Mouse (Mus musculus) limb, embryonic 14.5 days (tissue): ENCODE data around the gene Gm27021. TPM values are rescaled to one million over a fixed set of nuclear protein-coding genes. Genes with fewer than 3 reads are reported as not detected.
A peak's percentile ranks its signal among the peaks of the same experiment; 100 is the strongest.

Experiments
- ATAC-seq: fragments of 200-750 bp; cut with Nextera tagmentation; 2 replicates; pipeline ENCODE4 v1.8.0; 2017; ENCODE audit warnings: low read depth, moderate number of reproducible peaks, moderate TSS enrichment; ENCODE audit not compliant: low FRiP score
- DNase-seq: peaks from one replicate; pipeline ENCODE4 v3.0.0-alpha.2; 2015; ENCODE audit warnings: low spot score
- H3K27ac ChIP-seq: fragments of 300-500 bp; sonication (generic); replicated peaks from 2 replicates; pipeline ENCODE4 v1.5.1; 2014; ENCODE audit warnings: low read depth, mild to moderate bottlenecking, low read length, moderate library complexity, mixed read lengths
- H3K27me3 ChIP-seq: fragments of 300-500 bp; sonication (generic); 2 replicates; pipeline ENCODE4 v1.6.1; 2014; ENCODE audit warnings: low read length, mixed read lengths; ENCODE audit not compliant: control insufficient read depth, insufficient read depth
- H3K36me3 ChIP-seq: fragments of 300-500 bp; sonication (generic); 2 replicates; pipeline ENCODE4 v1.6.1; 2014; ENCODE audit warnings: mild to moderate bottlenecking, low read length, moderate library complexity, mixed read lengths; ENCODE audit not compliant: control insufficient read depth, insufficient read depth
- H3K4me1 ChIP-seq: fragments of 300-500 bp; sonication (generic); 2 replicates; pipeline ENCODE4 v1.6.1; 2014; ENCODE audit warnings: antibody characterized with exemption, low read length, mixed read lengths; ENCODE audit not compliant: control insufficient read depth, insufficient read depth
- H3K4me2 ChIP-seq: fragments of 300-500 bp; sonication (generic); replicated peaks from 2 replicates; pipeline ENCODE4 v1.6.1; 2014; ENCODE audit warnings: low read depth, mild to moderate bottlenecking, low read length, moderate library complexity; ENCODE audit not compliant: severe bottlenecking
- H3K4me3 ChIP-seq: fragments of 300-500 bp; sonication (generic); replicated peaks from 2 replicates; pipeline ENCODE4 v1.5.1; 2014; ENCODE audit warnings: low read length
- H3K9ac ChIP-seq: fragments of 300-500 bp; sonication (generic); 2 replicates; pipeline ENCODE4 v1.6.1; 2014; ENCODE audit warnings: mild to moderate bottlenecking, low read depth, low read length, moderate library complexity; ENCODE audit not compliant: severe bottlenecking
- H3K9me3 ChIP-seq: fragments of 300-500 bp; sonication (generic); 2 replicates; pipeline ENCODE4 v1.6.1; 2016; ENCODE audit warnings: low read length; ENCODE audit not compliant: control insufficient read depth
- POLR2A ChIP-seq: fragments of 200-500 bp; IDR thresholded peaks from 2 replicates; pipeline ENCODE4 v1.8.0; 2012; ENCODE audit warnings: inconsistent platforms, mild to moderate bottlenecking, moderate library complexity, borderline replicate concordance; ENCODE audit not compliant: insufficient read depth, insufficient read length; ENCODE audit errors: extremely low read depth
- WGBS: fragments of 180-500 bp; shearing (Covaris S2); extraction: QIAGEN DNeasy Blood & Tissue Kit; methylation state at CpG from one replicate; pipeline ENCODE4 v1.1.7; 2014; 5-methylcytosine and 5-hydroxymethylcytosine counted together
- polyA plus RNA-seq, 2 experiments: library from polyadenylated mRNA; depleted of rRNA in 1 of 2; stranded (reverse) in 1 of 2; unstranded in 1 of 2; fragments of >200 nt; fragmentation: Nextera tagmentation in 1 of 2; extraction: Ambion mirVana in 1 of 2; gene quantifications; 2 replicates each; pipeline versions ENCODE4 v1.2.1 to v1.2.3; 2012 to 2014

Gm27021 gene
- polyA plus RNA-seq, 2 experiments, result 2.2 to 3.4 TPM

GRCm38 (mm10) chr8:120620441-120620840 is 47.4 kb downstream of the Gm27021 start:
- Histone ChIP-seq H3K9ac (no peak overlapping the region), H3K9me3 (no peaks in the 10 kb centered on the region), H3K36me3 (no peaks in the 10 kb centered on the region), H3K4me1 (no peaks in the 10 kb centered on the region), H3K4me2 (no peak overlapping the region), H3K4me3 (no peak overlapping the region), H3K27me3 (no peaks in the 10 kb centered on the region), H3K27ac (no peak overlapping the region)
- TF ChIP-seq POLR2A, result no peak
- no peak for ATAC-seq
- 53% methylated on average over 7 of the region's 7 CpGs for WGBS
- DNase-seq, result no peak

GRCm38 (mm10) chr8:120619235-120620180 is 48.4 kb downstream of the Gm27021 start:
- H3K4me2 ChIP-seq, result no peak overlapping the region
- H3K4me3 ChIP-seq, result no peak overlapping the region
- no peaks in the 10 kb centered on the region for H3K36me3 ChIP-seq
- H3K9me3 ChIP-seq, result no peaks in the 10 kb centered on the region
- H3K9ac ChIP-seq, result no peak overlapping the region
- DNase-seq, result no peak
- H3K4me1 ChIP-seq, result no peaks in the 10 kb centered on the region
- no peak overlapping the region for H3K27ac ChIP-seq
- WGBS, result 72% methylated on average over 11 of the region's 11 CpGs
- H3K27me3 ChIP-seq, result no peaks in the 10 kb centered on the region
- no peak for TF ChIP-seq POLR2A
- ATAC-seq, result no peak

- 2% methylated on average over 6 of the region's 6 CpGs for WGBS
- TF ChIP-seq POLR2A, result no peak
- H3K4me2 ChIP-seq, result no peak overlapping the region; the same call in 1 of the 2 replicates
- no peak overlapping the region for H3K27ac ChIP-seq
- H3K4me3 ChIP-seq, result no peak overlapping the region
- H3K27me3 ChIP-seq, result no peaks in the 10 kb centered on the region
- no peak overlapping the region; the same call in 1 of the 2 replicates for H3K9ac ChIP-seq
- ATAC-seq (peak; percentile 60; the same call in 1 of the 2 replicates), DNase-seq (peak; percentile 73)
- H3K9me3 ChIP-seq, result no peaks in the 10 kb centered on the region
- no peaks in the 10 kb centered on the region for H3K4me1 ChIP-seq
- no peaks in the 10 kb centered on the region for H3K36me3 ChIP-seq
Measured at GRCm38 (mm10) chr8:120618110-120618509, 49.8 kb downstream of the Gm27021 start.

GRCm38 (mm10) chr8:120616663-120617626 is 50.9 kb downstream of the Gm27021 start:
- Histone ChIP-seq H3K4me3 (no peak overlapping the region), H3K9ac (no peak overlapping the region), H3K36me3 (no peaks in the 10 kb centered on the region), H3K4me2 (no peak overlapping the region), H3K27ac (no peak overlapping the region), H3K9me3 (no peaks in the 10 kb centered on the region), H3K4me1 (no peaks in the 10 kb centered on the region), H3K27me3 (no peaks in the 10 kb centered on the region)
- DNase-seq (no peak), ATAC-seq (no peak)
- no peak for TF ChIP-seq POLR2A
- 35% methylated on average over 7 of the region's 8 CpGs for WGBS

- Histone ChIP-seq H3K9ac (no peak overlapping the region), H3K4me1 (no peaks in the 10 kb centered on the region), H3K27ac (no peak overlapping the region), H3K27me3 (no peaks in the 10 kb centered on the region), H3K4me3 (no peak overlapping the region), H3K36me3 (no peaks in the 10 kb centered on the region), H3K4me2 (no peak overlapping the region), H3K9me3 (no peaks in the 10 kb centered on the region)
- ATAC-seq (no peak), DNase-seq (no peak)
- no peak for TF ChIP-seq POLR2A
- WGBS, result 88% methylated on average over 3 of the region's 3 CpGs
Measured at GRCm38 (mm10) chr8:120614491-120614890, 53.4 kb downstream of the Gm27021 start.
